Mouse (Mus musculus) erythroblast, embryonic 14.5 days (primary cell): ENCODE data around the gene Prkce.

Source experiments
- GATA1 ChIP-seq: IDR thresholded peaks from 2 replicates; pipeline ENCODE4 v1.6.1; 2012; ENCODE audit warnings: low read length, inconsistent platforms, mixed read lengths
- TAL1 ChIP-seq: IDR thresholded peaks from 3 replicates; pipeline ENCODE4 v1.6.1; 2012; ENCODE audit warnings: low read length, inconsistent platforms, mixed read lengths

DNA sequence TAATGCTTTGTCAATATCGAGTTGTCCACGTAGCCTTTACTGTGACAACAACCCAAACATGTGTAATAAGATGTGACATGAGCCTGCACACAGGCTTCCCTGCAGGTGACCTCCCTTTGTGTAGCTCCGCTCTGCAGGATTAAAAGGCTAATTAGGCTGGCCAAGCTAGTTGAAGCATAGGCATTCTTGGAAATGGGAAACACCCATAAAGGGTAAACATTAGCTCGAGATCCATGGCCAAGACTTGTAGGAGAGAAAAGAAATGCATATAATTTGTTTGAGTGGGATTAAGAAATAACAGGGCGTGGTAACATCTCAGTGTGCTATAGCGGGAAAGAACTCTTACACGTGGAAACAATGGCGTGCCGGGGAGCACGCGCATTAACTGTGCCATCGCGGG lies 298.3 kb downstream of the Prkce start:
- TF ChIP-seq TAL1 (no peak), GATA1 (no peak)
